Mouse (Mus musculus) left cerebral cortex, adult 2 months (tissue): ENCODE measurements around the gene Stfa1. TPM values are rescaled to one million over a fixed set of nuclear protein-coding genes. Genes with fewer than 3 reads are reported as not detected.
"Not testable (repeated sequence)": the region's sequence is repeated elsewhere in the genome, so short reads cannot be mapped to it uniquely, and the experiment has no call there.

Source experiments
- DNase-seq, 2 experiments: peaks; one replicate each; pipeline ENCODE4 v3.0.0; 2021 to 2022; ENCODE audit warnings: low spot score in 2 of 2, mixed read lengths in 1 of 2; ENCODE audit errors: extremely low spot score in 1 of 2
- H3K27ac ChIP-seq: fragments of 200-600 bp; 2 replicates; pipeline ENCODE4 v1.8.1; 2022
- H3K4me3 ChIP-seq: fragments of 200-600 bp; 2 replicates; pipeline ENCODE4 v1.8.1; 2022
- CTCF ChIP-seq: fragments of 200-600 bp; IDR thresholded peaks from 2 replicates; pipeline ENCODE4 v1.8.1; 2022; ENCODE audit warnings: antibody characterized with exemption, mild to moderate bottlenecking, moderate library complexity
- intact Hi-C: fragments of 180-260 bp; cut with DNase I; formaldehyde crosslinking; loops from one replicate; pipeline ENCODE4 v1.15.1; 2025
- long read RNA-seq, 2 experiments: library from polyadenylated mRNA; stranded (forward); transcript quantifications; one replicate each; pipeline ENCODE4 v2.0.0; 2021; ENCODE audit warnings: borderline mapping rate in 2 of 2
- total RNA-seq, 2 experiments: library from RNA; stranded (reverse); gene quantifications; 2 replicates each; pipeline ENCODE4 v1.2.3; 2021

Stfa1 gene
- total RNA-seq: not detected
- long read RNA-seq, experiment 1: 0 reads
- long read RNA-seq, experiment 2: 0 reads

DNA sequence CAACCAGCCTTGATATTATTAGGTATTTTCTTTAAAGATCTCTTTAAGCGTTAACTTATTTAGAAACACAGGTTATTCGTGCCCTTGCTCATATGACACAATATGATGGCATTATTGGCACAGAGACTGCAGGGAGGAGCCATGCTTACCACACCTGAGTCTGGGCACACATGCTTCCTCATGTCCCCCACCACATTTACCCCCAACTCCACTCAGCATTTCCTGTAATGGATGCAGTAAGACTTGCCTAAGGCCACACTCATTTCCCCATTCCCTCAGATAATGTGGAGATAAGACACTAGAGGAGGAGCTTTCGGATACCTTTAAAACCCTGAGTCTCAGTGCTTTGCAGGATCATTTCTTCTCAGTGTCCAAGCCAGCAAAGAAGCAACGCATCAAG lies at the start of gene Stfa1:
Stfa1 (plus strand) TSS at position 156 of the 400 bp plus-strand sequence.
- H3K27ac ChIP-seq, intact Hi-C loops, DNase-seq, H3K4me3 ChIP-seq: not testable (repeated sequence)

DNA sequence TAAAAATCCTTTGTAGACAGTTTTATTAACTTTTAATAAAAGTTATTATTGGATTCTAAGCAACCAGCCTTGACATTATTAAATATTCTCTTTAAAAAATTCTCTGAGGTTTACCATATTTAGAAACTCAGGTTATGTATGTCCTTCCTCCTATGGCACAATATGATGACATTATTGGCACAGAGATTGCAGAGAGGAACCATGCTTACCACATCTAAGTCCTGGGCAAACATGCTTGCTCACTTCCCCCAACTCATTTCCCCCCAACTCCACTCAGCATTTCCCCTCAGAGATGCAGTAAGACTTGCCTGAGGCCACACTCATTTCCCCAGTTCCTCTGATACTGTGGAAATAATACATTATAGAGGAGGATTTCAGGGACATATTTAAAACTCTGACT lies 16.2 kb upstream of the Stfa1 start:
- H3K4me3 ChIP-seq, intact Hi-C loops, H3K27ac ChIP-seq, DNase-seq: not testable (repeated sequence)

DNA sequence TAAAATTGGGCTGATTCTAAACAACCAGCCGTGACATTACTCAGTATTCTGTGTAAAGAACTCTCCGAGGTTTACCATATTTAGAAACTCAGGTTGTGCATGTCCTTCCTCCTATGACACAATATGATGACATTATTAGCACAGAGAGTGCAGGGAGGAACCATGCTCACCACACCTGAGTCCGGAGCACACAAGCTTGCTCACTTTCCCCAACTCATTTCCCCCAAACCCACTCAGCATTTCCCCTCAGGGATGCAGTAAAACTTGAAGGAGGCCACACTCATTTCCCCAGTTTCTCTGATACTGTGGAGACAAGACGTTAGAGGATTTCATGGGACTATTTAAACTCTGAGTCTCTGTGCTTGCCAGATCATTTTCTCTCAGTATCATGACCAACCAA lies 12.4 kb downstream of the Stfa1 start:
- no peak for TF ChIP-seq CTCF
- H3K27ac ChIP-seq: no peak overlapping the region
- intact Hi-C loops: no loop called here

DNA sequence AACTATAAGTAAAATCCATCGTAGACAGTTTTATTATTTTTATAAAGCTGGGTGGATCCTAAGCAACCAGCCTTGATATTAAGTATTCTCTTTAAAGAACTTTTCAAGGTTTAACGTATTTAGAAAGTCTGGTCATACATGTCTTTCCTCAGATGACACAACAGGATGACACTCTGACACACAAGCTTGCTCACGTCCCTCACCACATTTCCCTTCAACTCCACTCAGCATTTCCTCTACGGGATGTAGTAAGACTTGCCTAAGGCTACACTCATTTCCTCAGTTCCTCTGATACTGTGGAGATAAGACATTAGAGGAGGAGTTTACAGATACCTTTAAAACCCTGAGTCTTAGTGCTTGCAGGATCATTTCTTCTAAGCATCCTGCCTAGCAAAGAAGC lies 30.9 kb downstream of the Stfa1 start:
- intact Hi-C loops: no loop called here
- no peak for TF ChIP-seq CTCF
- Histone ChIP-seq H3K4me3 (no peak overlapping the region), H3K27ac (no peak overlapping the region)
- DNase-seq: no peak

More for the DNA sequence above, 12.4 kb downstream of the Stfa1 start:
- DNase-seq: no peak
- no peak overlapping the region for H3K4me3 ChIP-seq

DNA sequence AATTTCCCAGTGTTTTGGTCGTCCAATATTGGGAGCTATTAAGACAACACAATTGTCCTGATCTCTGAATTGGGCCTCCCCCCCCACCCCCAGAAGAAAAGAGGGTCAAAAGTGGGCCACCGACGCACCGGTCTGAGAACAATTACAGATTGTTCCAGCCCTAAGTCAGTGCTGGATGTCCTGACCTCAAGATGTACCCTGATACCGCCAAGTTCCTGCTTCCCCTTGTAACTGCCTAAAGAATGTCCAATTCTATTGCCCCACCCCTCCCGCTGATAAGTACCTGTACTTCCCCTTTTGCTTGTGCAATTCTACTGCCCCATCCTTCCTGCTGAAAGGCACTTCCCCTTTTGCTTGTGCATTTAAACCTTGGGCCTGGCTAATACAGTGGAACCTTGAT lies 39.4 kb downstream of the Stfa1 start:
- H3K27ac ChIP-seq, DNase-seq, H3K4me3 ChIP-seq, intact Hi-C loops: not testable (repeated sequence)

DNA sequence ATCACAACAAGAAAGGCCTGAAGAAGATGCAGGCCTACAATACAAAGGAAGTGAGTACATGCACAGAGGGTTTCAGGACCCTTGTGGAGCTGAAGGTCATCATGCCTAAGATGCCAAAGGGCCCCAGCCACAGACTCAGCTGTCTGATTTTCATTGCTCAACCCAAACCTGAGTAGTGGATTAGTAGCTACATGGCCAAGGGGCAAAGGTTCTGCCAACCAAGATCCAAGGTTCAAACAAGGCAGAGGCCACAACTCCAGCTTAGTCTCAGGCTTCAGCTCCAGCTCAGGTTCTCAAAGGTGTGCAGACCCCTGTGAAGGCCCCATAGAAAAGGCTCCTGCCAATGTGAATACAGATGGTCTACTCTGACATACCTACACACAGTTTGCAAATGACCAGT lies 42.5 kb downstream of the Stfa1 start:
- intact Hi-C loops: no loop called here
- Histone ChIP-seq H3K27ac (no peak overlapping the region), H3K4me3 (no peak overlapping the region)
- no peak for TF ChIP-seq CTCF
- no peak for DNase-seq

DNA sequence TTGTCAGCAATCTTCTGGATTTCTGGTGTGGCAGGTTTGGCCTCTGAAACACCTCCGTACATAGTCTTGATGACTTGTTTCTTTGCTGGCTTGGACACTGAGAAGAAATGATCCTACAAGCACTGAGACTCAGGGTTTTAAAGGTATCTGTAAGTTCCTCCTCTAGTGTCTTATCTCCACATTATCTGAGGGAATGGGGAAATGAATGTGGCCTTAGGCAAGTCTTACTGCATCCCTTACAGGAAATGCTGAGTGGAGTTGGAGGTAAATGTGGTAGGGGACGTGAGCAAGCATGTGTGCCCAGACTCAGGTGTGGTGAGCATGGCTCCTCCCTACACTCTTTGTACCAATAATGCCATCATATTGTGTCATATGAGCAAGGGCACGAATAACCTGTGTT lies 57.5 kb downstream of the Stfa1 start, which contains the start of gene BC117090:
BC117090 (minus strand) TSS at position 101 of the 400 bp plus-strand sequence.
- H3K27ac ChIP-seq: no peak within 1 kb of the TSS
- intact Hi-C loops: no loop called here
- H3K4me3 ChIP-seq: no peak within 1 kb of the TSS
- TF ChIP-seq CTCF: no peak
- no peak for DNase-seq

Other genes starting within 250 kb of the Stfa1 start
- 1 to 10 TPM; 4.4 to 4.7 TPM for gene Wdr5b, start 235.8 kb upstream of the Stfa1 start, total RNA-seq
- gene Fam162a, start 205.4 kb upstream of the Stfa1 start, total RNA-seq: 10 to 100 TPM; 60.6 to 62.3 TPM
- 10 to 100 TPM; 14.3 to 19.4 TPM for gene Ccdc58, start 205.3 kb upstream of the Stfa1 start, total RNA-seq
- not detected for gene Csta1, start 145.7 kb upstream of the Stfa1 start, total RNA-seq
- gene Stfa2l1, start 120.1 kb upstream of the Stfa1 start, total RNA-seq: not detected
- under 1 TPM in 1 of 2 experiments, not detected in 1; 0.19 TPM for gene Gm5483, start 92.7 kb upstream of the Stfa1 start, total RNA-seq
- gene Gm5416, start 66.5 kb upstream of the Stfa1 start, total RNA-seq: not detected
- not detected for gene 2010005H15Rik, start 55.5 kb upstream of the Stfa1 start, total RNA-seq
- not detected for gene BC117090, start 57.4 kb downstream of the Stfa1 start, total RNA-seq
- gene BC100530, start 90.8 kb downstream of the Stfa1 start, total RNA-seq: not detected
- not detected for gene Stfa2, start 131.5 kb downstream of the Stfa1 start, total RNA-seq
- gene Stfa3, start 178.4 kb downstream of the Stfa1 start, total RNA-seq: not detected